Mouse (Mus musculus) embryonic stem cell, embryonic (primary cell): Measurements from ENCODE around the gene Rasa4.
"Not testable (repeated sequence)": the region's sequence is repeated elsewhere in the genome, so short reads cannot be mapped to it uniquely, and the experiment has no call there.

Source experiments
- CTCF ChIA-PET, 4 experiments: fragments of 300-600 bp in 2 of 4; fragments of 350-600 bp in 2 of 4; sonication (Branson Sonifier 250); formaldehyde crosslinking; loops; one replicate each; lab custom pipeline; 2022; ENCODE audit warnings: inconsistent platforms in 2 of 4; lab: Charles Lee
- POLR2A ChIA-PET, 4 experiments: fragments of 300-600 bp in 2 of 4; fragments of 350-600 bp in 2 of 4; sonication (Branson Sonifier 250); formaldehyde crosslinking; loops; one replicate each; lab custom pipeline; 2022; ENCODE audit warnings: antibody characterized with exemption in 4 of 4, inconsistent platforms in 1 of 4; lab: Charles Lee

The Rasa4 gene

GRCm38 (mm10) chr5:136115891-136116783, 32.4 kb downstream of the Rasa4 start, which contains the start of gene Polr2j:
Gene Polr2j, plus strand, starts transcription at chr5:136116631.
- ChIA-PET CTCF (interaction anchor here (0.6 to 4.1 kb wide), 20 partner anchors 9 to 215 kb away, joined by 3 to 53 read pairs (median 3); partner anchors contain the start of gene Zp3 (in 1 of the 4)), POLR2A (interaction anchor here (0.6 to 4.7 kb wide), 42 partner anchors 9 to 338 kb away, joined by 3 to 39 read pairs (median 4); partner anchors contain the start of genes Mdh2 (in 2 of the 4), Styxl1 (in 2 of the 4), Dtx2 (in 1 of the 4) and Hspb1 (in 1 of the 4))

GRCm38 (mm10) chr5:136116784-136117112, 33.0 kb downstream of the Rasa4 start:
- ChIA-PET POLR2A (interaction anchor here (0.7 to 4.7 kb wide), 29 partner anchors 10 to 339 kb away, joined by 3 to 39 read pairs (median 5); partner anchors contain the start of genes Mdh2 (in 2 of the 4), Styxl1 (in 2 of the 4) and Ywhag (in 1 of the 4)), CTCF (interaction anchor here (0.6 to 4.1 kb wide), 14 partner anchors 10 to 215 kb away, joined by 3 to 53 read pairs (median 3); partner anchors contain the start of gene Zp3 (in 1 of the 4))

- ChIA-PET POLR2A (interaction anchor here in 3 of 4 experiments (0.6 to 3.0 kb wide), 10 partner anchors 8 to 479 kb away, joined by 3 to 11 read pairs (median 3); partner anchors contain the start of genes Alkbh4 (in 1 of the 3) and Lrwd1 (in 1 of the 3)), CTCF (interaction anchor here in 3 of 4 experiments (0.6 to 1.8 kb wide), 10 partner anchors 15 to 846 kb away, joined by 3 to 6 read pairs (median 4); no protein-coding TSS in a partner anchor)
Observed at GRCm38 (mm10) chr5:136122165-136122564, 38.4 kb downstream of the Rasa4 start.

- CTCF ChIA-PET, result interaction anchor here in 3 of 4 experiments (0.6 to 1.7 kb wide), 7 partner anchors 33 to 258 kb away, joined by 3 to 6 read pairs (median 4); no protein-coding TSS in a partner anchor
- POLR2A ChIA-PET, result interaction anchor here in 3 of 4 experiments (0.6 to 2.8 kb wide), 7 partner anchors 12 to 263 kb away, joined by 3 to 11 read pairs (median 7); partner anchors contain the start of genes Polr2j (in 2 of the 3) and Ywhag (in 1 of the 3)
Observed at GRCm38 (mm10) chr5:136135571-136136291, 52.0 kb downstream of the Rasa4 start, which contains the start of the genes Lrwd1 and Alkbh4. Gene Lrwd1, minus strand, starts transcription at chr5:136136074. Gene Alkbh4, plus strand, starts transcription at chr5:136136146.

- ChIA-PET CTCF (interaction anchor here in 3 of 4 experiments (0.6 to 1.7 kb wide), 15 partner anchors 32 to 337 kb away, joined by 3 to 6 read pairs (median 4); no protein-coding TSS in a partner anchor), POLR2A (interaction anchor here in 3 of 4 experiments (0.5 to 2.8 kb wide), 9 partner anchors 12 to 1086 kb away, joined by 3 to 8 read pairs (median 3); partner anchors contain the start of genes Polr2j (in 1 of the 3) and Prkrip1 (in 1 of the 3))
Observed at GRCm38 (mm10) chr5:136136292-136136990, 52.7 kb downstream of the Rasa4 start.

GRCm38 (mm10) chr5:136137658-136138274, 54.0 kb downstream of the Rasa4 start:
- ChIA-PET CTCF (interaction anchor here (0.5 to 1.7 kb wide), 24 partner anchors 16 to 733 kb away, joined by 3 to 6 read pairs (median 4); no protein-coding TSS in a partner anchor), POLR2A (interaction anchor here in 2 of 4 experiments (0.9 to 1.9 kb wide), 9 partner anchors 13 to 360 kb away, joined by 3 to 7 read pairs (median 3); partner anchors contain the start of genes Polr2j (in 2 of the 2), Mdh2 (in 1 of the 2), Prkrip1 (in 1 of the 2) and Styxl1 (in 1 of the 2))

- CTCF ChIA-PET, result interaction anchor here in 3 of 4 experiments (0.5 to 1.0 kb wide), 7 partner anchors 9 to 130 kb away, joined by 3 to 13 read pairs (median 3); partner anchors contain the start of gene Sh2b2 (in 1 of the 3)
Observed at GRCm38 (mm10) chr5:136139393-136139792, 55.7 kb downstream of the Rasa4 start.

GRCm38 (mm10) chr5:136140057-136140482, 56.4 kb downstream of the Rasa4 start:
- POLR2A ChIA-PET, result interaction anchor here in 2 of 4 experiments (0.5 to 1.5 kb wide), 4 partner anchors 12 to 132 kb away, joined by 3 to 5 read pairs (median 4); partner anchors contain the start of gene Orai2 (in 1 of the 2)
- CTCF ChIA-PET, result interaction anchor here in 3 of 4 experiments (0.6 to 1.1 kb wide), 5 partner anchors 24 to 326 kb away, joined by 3 to 4 read pairs (median 3); no protein-coding TSS in a partner anchor

More at GRCm38 (mm10) chr5:136139393-136139792, 55.7 kb downstream of the Rasa4 start:
- POLR2A ChIA-PET, result interaction anchor here in 1 of 4 experiments (0.6 to 1.5 kb wide), 3 partner anchors 31 to 311 kb away, joined by 3 to 4 read pairs (median 4); partner anchors contain the start of gene Orai2

- CTCF ChIA-PET, result no interaction called here
Observed at GRCm38 (mm10) chr5:136142746-136143145, 59.0 kb downstream of the Rasa4 start.

GRCm38 (mm10) chr5:136143161-136143755, 59.5 kb downstream of the Rasa4 start:
- ChIA-PET CTCF (interaction anchor here in 1 of 4 experiments (0.9 kb wide), 1 partner anchor 110 kb away, joined by 3 read pairs; no protein-coding TSS in a partner anchor), POLR2A (interaction anchor here in 1 of 4 experiments (0.8 kb wide), 1 partner anchor 26 kb away, joined by 3 read pairs; no protein-coding TSS in a partner anchor)

More at GRCm38 (mm10) chr5:136142746-136143145, 59.0 kb downstream of the Rasa4 start:
- POLR2A ChIA-PET, result interaction anchor here in 1 of 4 experiments (0.8 to 1.3 kb wide), 2 partner anchors 26 to 40 kb away, joined by 3 read pairs; no protein-coding TSS in a partner anchor

GRCm38 (mm10) chr5:136144606-136145430, 61.1 kb downstream of the Rasa4 start:
- ChIA-PET POLR2A (interaction anchor here in 2 of 4 experiments (0.5 to 0.9 kb wide), 3 partner anchors 23 to 39 kb away, joined by 3 to 6 read pairs (median 3); no protein-coding TSS in a partner anchor), CTCF (interaction anchor here in 2 of 4 experiments (0.6 to 0.8 kb wide), 2 partner anchors 23 to 440 kb away, joined by 3 to 5 read pairs; no protein-coding TSS in a partner anchor)

GRCm38 (mm10) chr5:136146936-136147335, 63.2 kb downstream of the Rasa4 start:
- POLR2A ChIA-PET, result interaction anchor here in 1 of 4 experiments (1.0 kb wide), 1 partner anchor 59 kb away, joined by 3 read pairs; no protein-coding TSS in a partner anchor
- CTCF ChIA-PET, result interaction anchor here in 1 of 4 experiments (0.6 to 1.4 kb wide), 3 partner anchors 33 to 165 kb away, joined by 3 to 5 read pairs (median 3); no protein-coding TSS in a partner anchor

GRCm38 (mm10) chr5:136147704-136148103, 64.0 kb downstream of the Rasa4 start:
- ChIA-PET CTCF (interaction anchor here in 1 of 4 experiments (0.6 to 1.4 kb wide), 2 partner anchors 39 to 172 kb away, joined by 3 to 5 read pairs; no protein-coding TSS in a partner anchor), POLR2A (interaction anchor here in 1 of 4 experiments (0.6 kb wide), 1 partner anchor 82 kb away, joined by 4 read pairs; no protein-coding TSS in a partner anchor)

- POLR2A ChIA-PET, result interaction anchor here in 2 of 4 experiments (0.6 kb wide), 2 partner anchors 50 to 298 kb away, joined by 3 read pairs; no protein-coding TSS in a partner anchor
- CTCF ChIA-PET, result not testable (repeated sequence)
Observed at GRCm38 (mm10) chr5:136149134-136149576, 65.4 kb downstream of the Rasa4 start.
